Mouse (Mus musculus) myocyte (in vitro differentiated cells): ENCODE results near the gene Tmem117. TPM values are rescaled to one million over a fixed set of nuclear protein-coding genes. Genes with fewer than 3 reads are reported as not detected.

ENCODE experiments used
- H3K27me3 ChIP-seq: one replicate; pipeline ENCODE4 v1.6.1; 2011; ENCODE audit not compliant: control insufficient read depth, insufficient read depth, insufficient read length
- H3K36me3 ChIP-seq: one replicate; pipeline ENCODE4 v1.6.1; 2011; ENCODE audit not compliant: control insufficient read depth, insufficient read depth
- H3K4me2 ChIP-seq: one replicate; pipeline ENCODE4 v1.6.1; 2011; ENCODE audit warnings: low read depth, control low read depth
- H3K4me3 ChIP-seq: one replicate; pipeline ENCODE4 v1.5.1; 2011; ENCODE audit warnings: mild to moderate bottlenecking, control low read depth, moderate library complexity
- H3K79me2 ChIP-seq: one replicate; pipeline ENCODE4 v1.6.1; 2011; ENCODE audit not compliant: control insufficient read depth, insufficient read depth
- H3ac ChIP-seq: one replicate; pipeline ENCODE4 v1.6.1; 2011; ENCODE audit not compliant: control insufficient read depth, insufficient read length
- CEBPB ChIP-seq: IDR thresholded peaks from 2 replicates; pipeline ENCODE4 v1.6.1; 2011; ENCODE audit warnings: mild to moderate bottlenecking, moderate library complexity; ENCODE audit not compliant: poor library complexity, insufficient read depth, severe bottlenecking
- E2F4 ChIP-seq: IDR thresholded peaks from one replicate; pipeline ENCODE4 v1.6.1; 2011; ENCODE audit warnings: mild to moderate bottlenecking, control low read depth, moderate library complexity; ENCODE audit not compliant: insufficient read depth
- MAX ChIP-seq: IDR thresholded peaks from one replicate; pipeline ENCODE4 v1.6.1; 2011; ENCODE audit warnings: low read depth, mild to moderate bottlenecking, control low read depth
- MYOD1 ChIP-seq, 3 experiments: IDR thresholded peaks; one replicate each; pipeline ENCODE4 v1.6.1; 2011; ENCODE audit warnings: control low read depth in 2 of 3, low read depth in 2 of 3, mild to moderate bottlenecking in 2 of 3, moderate library complexity in 1 of 3; ENCODE audit not compliant: insufficient read length in 2 of 3, control insufficient read depth in 1 of 3
- MYOG ChIP-seq, 3 experiments: IDR thresholded peaks; one replicate each; pipeline ENCODE4 v1.6.1; 2011; ENCODE audit warnings: control low read depth in 2 of 3, low read depth in 2 of 3, mild to moderate bottlenecking in 2 of 3; ENCODE audit not compliant: insufficient read length in 2 of 3, control insufficient read depth in 1 of 3, insufficient read depth in 1 of 3
- POLR2A ChIP-seq: IDR thresholded peaks from one replicate; pipeline ENCODE4 v1.6.1; 2011; ENCODE audit warnings: low read depth, mild to moderate bottlenecking, control low read depth, moderate library complexity; ENCODE audit not compliant: insufficient read length
- POLR2AphosphoS2 ChIP-seq: IDR thresholded peaks from one replicate; pipeline ENCODE4 v1.6.1; 2011; ENCODE audit warnings: low read depth, control low read depth; ENCODE audit not compliant: insufficient read length
- REST ChIP-seq: IDR thresholded peaks from one replicate; pipeline ENCODE4 v1.6.1; 2011; ENCODE audit warnings: mild to moderate bottlenecking, control low read depth, moderate library complexity; ENCODE audit not compliant: insufficient read depth, insufficient read length
- SRF ChIP-seq: IDR thresholded peaks from one replicate; pipeline ENCODE4 v1.6.1; 2011; ENCODE audit warnings: low read depth; ENCODE audit not compliant: control insufficient read depth, insufficient read length
- TCF12 ChIP-seq: IDR thresholded peaks from one replicate; pipeline ENCODE4 v1.6.1; 2011; ENCODE audit warnings: mild to moderate bottlenecking, control low read depth; ENCODE audit not compliant: poor library complexity, insufficient read depth, severe bottlenecking
- TCF3 ChIP-seq: IDR thresholded peaks from one replicate; pipeline ENCODE4 v1.6.1; 2011; ENCODE audit warnings: low read depth, control low read depth; ENCODE audit not compliant: insufficient read length
- USF1 ChIP-seq: IDR thresholded peaks from one replicate; pipeline ENCODE4 v1.6.1; 2011; ENCODE audit warnings: low read depth, mild to moderate bottlenecking, control low read depth, moderate library complexity
- polyA plus RNA-seq: library from polyadenylated mRNA; unstranded; fragments of >200 nt; fragmentation: generic; extraction: Trizol; gene quantifications from one replicate; pipeline ENCODE4 v1.2.1, GENCODE M21; 2012; ENCODE audit warnings: missing spikeins

The Tmem117 gene
- polyA plus RNA-seq, 1 experiment: 0.37 TPM

- Histone ChIP-seq H3K79me2 (no peaks in the 10 kb centered on the region), H3K4me3 (no peak overlapping the region), H3K36me3 (no peaks in the 10 kb centered on the region), H3ac (no peak overlapping the region), H3K4me2 (no peak overlapping the region), H3K27me3 (peaks cover 43% of the 10 kb centered on the region)
- TF ChIP-seq MYOD1 (IDR thresholded peaks at IDR 0.05; ENCODE audit: control insufficient read depth in 1 of 3, insufficient read length in 2 of 3, low read depth in 2 of 3): no peak
- TF ChIP-seq SRF: no peak
- no peak for TF ChIP-seq CEBPB
- TF ChIP-seq TCF12: no peak
- no peak for TF ChIP-seq MAX
- TF ChIP-seq TCF3: no peak
- TF ChIP-seq MYOG (IDR thresholded peaks at IDR 0.05; ENCODE audit: control insufficient read depth in 1 of 3, insufficient read depth in 1 of 3, insufficient read length in 2 of 3, low read depth in 2 of 3): no peak
- no peak for TF ChIP-seq REST
- no peak for TF ChIP-seq USF1
- no peak for TF ChIP-seq E2F4
- TF ChIP-seq POLR2A: no peak
- no peak for TF ChIP-seq POLR2AphosphoS2
These were observed 22.3 kb downstream of the Tmem117 start for GRCm38 (mm10) chr15:94651350-94651749.

GRCm38 (mm10) chr15:94651969-94652842 lies 23.2 kb downstream of the Tmem117 start:
- Histone ChIP-seq H3K36me3 (no peaks in the 10 kb centered on the region), H3K27me3 (peaks cover 43% of the 10 kb centered on the region), H3ac (no peak overlapping the region), H3K4me3 (no peak overlapping the region), H3K4me2 (no peak overlapping the region), H3K79me2 (no peaks in the 10 kb centered on the region)
- TF ChIP-seq TCF12: no peak

GRCm38 (mm10) chr15:94652843-94653206 lies 23.8 kb downstream of the Tmem117 start:
- Histone ChIP-seq H3K4me2 (no peak overlapping the region), H3K27me3 (peaks cover 43% of the 10 kb centered on the region), H3K79me2 (no peaks in the 10 kb centered on the region), H3ac (no peak overlapping the region), H3K4me3 (no peak overlapping the region), H3K36me3 (no peaks in the 10 kb centered on the region)
- TF ChIP-seq POLR2A (no peak), SRF (no peak), TCF3 (no peak), CEBPB (no peak), REST (no peak), POLR2AphosphoS2 (no peak), USF1 (no peak), TCF12 (no peak), MYOD1 (IDR thresholded peaks at IDR 0.05; ENCODE audit: control insufficient read depth in 1 of 3, insufficient read length in 2 of 3, low read depth in 2 of 3) (no peak), MYOG (IDR thresholded peaks at IDR 0.05; ENCODE audit: control insufficient read depth in 1 of 3, insufficient read depth in 1 of 3, insufficient read length in 2 of 3, low read depth in 2 of 3) (no peak), MAX (no peak), E2F4 (no peak)

GRCm38 (mm10) chr15:94655811-94656323 lies 26.8 kb downstream of the Tmem117 start:
- Histone ChIP-seq H3K36me3 (no peaks in the 10 kb centered on the region), H3K4me3 (no peak overlapping the region)
- TF ChIP-seq TCF3 (no peak), E2F4 (no peak), POLR2AphosphoS2 (no peak), MYOD1 (IDR thresholded peaks at IDR 0.05; ENCODE audit: control insufficient read depth in 1 of 3, insufficient read length in 2 of 3, low read depth in 2 of 3) (no peak), CEBPB (no peak), TCF12 (no peak), SRF (no peak), USF1 (no peak), MYOG (IDR thresholded peaks at IDR 0.05; ENCODE audit: control insufficient read depth in 1 of 3, insufficient read depth in 1 of 3, insufficient read length in 2 of 3, low read depth in 2 of 3) (no peak), REST (no peak)

GRCm38 (mm10) chr15:94657882-94658281 lies 28.9 kb downstream of the Tmem117 start:
- TF ChIP-seq MYOD1 (IDR thresholded peaks at IDR 0.05; ENCODE audit: control insufficient read depth in 1 of 3, insufficient read length in 2 of 3, low read depth in 2 of 3) (no peak), E2F4 (no peak), TCF3 (no peak)

More at GRCm38 (mm10) chr15:94655811-94656323, 26.8 kb downstream of the Tmem117 start:
- Histone ChIP-seq H3K4me2 (no peak overlapping the region), H3ac (no peak overlapping the region), H3K27me3 (peaks cover 34% of the 10 kb centered on the region), H3K79me2 (no peaks in the 10 kb centered on the region)

More at GRCm38 (mm10) chr15:94657882-94658281, 28.9 kb downstream of the Tmem117 start:
- peaks cover 22% of the 10 kb centered on the region for H3K27me3 ChIP-seq
- no peak overlapping the region for H3ac ChIP-seq
- H3K36me3 ChIP-seq: no peaks in the 10 kb centered on the region
- H3K4me3 ChIP-seq: no peak overlapping the region
- no peak overlapping the region for H3K4me2 ChIP-seq
- H3K79me2 ChIP-seq: no peaks in the 10 kb centered on the region
